Mouse (Mus musculus): ENCODE results near the gene Pitpnm1. TPM values are rescaled to one million over a fixed set of nuclear protein-coding genes. Genes with fewer than 3 reads are reported as not detected.

Pitpnm1 gene
- polyA plus RNA-seq, 1 experiment from 2014 or later: 109 TPM

DNA sequence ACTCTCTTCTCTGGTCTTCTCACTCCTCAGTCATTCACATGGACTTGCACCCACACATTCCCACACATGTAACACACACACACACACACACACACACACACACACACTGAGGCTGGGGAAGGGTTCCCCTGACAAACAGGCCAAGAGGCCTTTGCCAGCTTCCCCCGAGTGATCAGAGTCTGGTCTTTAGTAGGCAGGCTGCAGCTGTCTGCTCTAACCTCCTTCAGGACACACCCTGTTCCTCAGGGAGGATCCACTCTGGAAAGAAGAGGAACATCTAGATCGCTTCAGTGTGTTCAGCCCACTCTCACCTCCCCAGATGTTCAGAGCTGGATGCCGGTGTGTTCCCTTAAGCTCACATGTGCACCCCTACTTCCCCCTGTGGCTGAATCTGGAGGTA, 5.5 kb upstream of the Pitpnm1 start:
- no peak for DNase-seq (ENCODE audit: low read depth, low spot score)
- in situ Hi-C loops (cut with MboI; ENCODE audit: low pct_unique_long_range_greater_than_20kb): no loop called here
- CTCF ChIA-PET: interaction anchor here (1.7 kb wide), 1 partner anchor 9 kb away, joined by 4 read pairs; no protein-coding TSS in a partner anchor
- H3K27me3 ChIP-seq: peaks cover 2% of the 10 kb centered on the region
- no peak for TF ChIP-seq CTCF (IDR thresholded peaks at IDR 0.05)
- no peak for ATAC-seq
- POLR2A ChIA-PET: no interaction called here

DNA sequence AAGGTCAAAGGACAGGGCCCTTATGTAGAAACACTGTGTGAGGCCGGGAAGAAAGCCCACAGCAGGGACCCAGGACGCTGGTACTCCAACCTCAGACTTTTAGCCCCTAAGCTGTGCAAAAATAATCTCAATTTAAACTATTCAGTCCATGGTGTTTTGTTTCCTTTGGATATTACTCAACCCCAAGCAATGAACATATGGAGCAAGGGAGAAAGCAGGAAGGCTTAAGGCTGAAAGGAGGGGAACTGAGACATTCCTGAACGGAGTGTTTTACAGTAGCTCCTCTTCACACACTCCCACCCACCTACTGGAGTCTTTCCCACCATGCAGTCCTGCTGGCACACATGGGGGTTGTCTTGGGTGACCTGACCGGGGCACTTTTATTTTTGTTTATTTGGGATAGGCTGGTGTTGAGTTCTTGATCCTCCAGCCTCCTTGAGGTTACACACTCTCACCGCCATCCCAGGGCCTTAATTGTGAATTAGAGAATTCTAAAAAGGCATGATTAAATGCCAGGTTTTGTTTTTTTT, 5.0 kb upstream of the Pitpnm1 start:
- ATAC-seq (no peak), DNase-seq (ENCODE audit: low read depth, low spot score) (no peak)
- POLR2A ChIA-PET: interaction anchor here (1.1 kb wide), 1 partner anchor 68 kb away, joined by 6 read pairs; the partner anchor contains the start of gene Rps6kb2
- TF ChIP-seq CTCF (IDR thresholded peaks at IDR 0.05): no peak
- CTCF ChIA-PET: interaction anchor here (1.7 kb wide), 1 partner anchor 9 kb away, joined by 4 read pairs; no protein-coding TSS in a partner anchor
- in situ Hi-C loops (cut with MboI; ENCODE audit: low pct_unique_long_range_greater_than_20kb): no loop called here
- H3K27me3 ChIP-seq: no peaks in the 10 kb centered on the region

DNA sequence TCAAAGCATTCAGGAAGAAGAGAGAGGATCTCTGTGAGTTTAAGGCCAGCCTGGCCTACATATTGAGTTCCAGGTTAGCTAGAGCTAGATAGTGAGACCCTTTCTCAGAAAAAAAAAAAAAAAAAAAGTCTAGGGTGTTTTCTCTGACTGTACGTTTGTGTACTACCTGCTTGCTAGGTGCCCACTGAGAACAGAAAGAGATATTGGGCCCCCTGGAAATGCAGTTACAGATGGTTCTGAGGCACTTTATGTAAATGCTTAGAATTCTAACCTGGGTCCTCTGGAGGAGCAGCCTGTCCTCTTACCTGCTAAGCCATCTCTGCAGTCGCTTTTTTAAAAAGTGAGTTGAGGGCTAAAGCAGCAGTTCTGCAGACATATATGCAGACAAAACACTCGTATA, 4.0 kb upstream of the Pitpnm1 start:
- POLR2A ChIA-PET: interaction anchor here (1.1 kb wide), 1 partner anchor 67 kb away, joined by 6 read pairs; the partner anchor contains the start of gene Rps6kb2
- DNase-seq (ENCODE audit: low read depth, low spot score) (no peak), ATAC-seq (no peak)
- in situ Hi-C loops (cut with MboI; ENCODE audit: low pct_unique_long_range_greater_than_20kb): no loop called here
- CTCF ChIA-PET: no interaction called here
- H3K27me3 ChIP-seq: no peaks in the 10 kb centered on the region
- TF ChIP-seq CTCF (IDR thresholded peaks at IDR 0.05): no peak

DNA sequence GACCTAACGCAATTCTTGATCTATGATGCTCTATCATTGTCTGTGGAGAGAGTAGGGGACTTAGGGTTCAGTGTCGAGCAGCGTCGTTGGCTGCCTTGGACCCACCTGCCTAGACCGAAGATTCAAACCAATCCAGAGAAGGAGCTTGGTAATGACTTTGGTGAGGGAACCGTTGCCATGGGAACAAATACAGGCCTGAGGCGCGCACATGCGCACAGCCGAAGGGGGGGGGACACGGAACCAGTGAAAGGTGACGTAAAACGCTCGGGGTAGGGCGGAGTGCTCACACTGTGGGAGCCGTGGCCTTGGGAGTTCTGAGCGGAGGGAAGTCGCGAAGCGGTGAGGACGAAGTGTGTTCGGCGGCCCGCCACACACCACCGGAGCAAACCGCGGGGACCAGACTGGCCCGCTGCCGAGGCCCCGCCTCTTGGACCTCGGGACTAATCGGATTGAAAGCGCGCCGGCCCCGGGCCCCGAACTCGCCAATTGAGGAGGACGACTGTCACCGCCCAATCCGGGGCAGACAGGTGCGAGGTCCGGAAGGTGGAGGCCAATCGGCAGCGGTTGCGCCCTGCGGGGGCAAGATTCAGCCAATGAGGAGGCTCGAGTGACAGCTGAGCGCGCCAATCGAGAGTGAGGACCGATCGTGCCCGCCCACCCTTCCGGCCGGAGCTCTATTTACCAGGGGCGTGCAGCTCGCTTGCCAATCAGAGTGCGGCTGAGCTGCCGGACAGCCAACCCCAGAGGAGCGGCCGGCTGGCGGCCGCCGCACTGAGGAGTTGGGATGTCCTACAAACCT, 3.0 kb upstream of the Pitpnm1 start, which contains the start of gene Cdk2ap2:
Cdk2ap2 (plus strand) TSS at position 541 of the 799 bp plus-strand sequence.
- ChIA-PET POLR2A (interaction anchor here (1.0 to 1.7 kb wide), 4 partner anchors 30 to 131 kb away, joined by 3 to 4 read pairs (median 3); partner anchors contain the start of genes AC109138.7 and Clcf1), CTCF (interaction anchor here (1.1 to 1.5 kb wide), 5 partner anchors 13 to 132 kb away, joined by 3 to 6 read pairs (median 3); no protein-coding TSS in a partner anchor)
- H3K27me3 ChIP-seq: no peaks in the 10 kb centered on the region
- in situ Hi-C loops (cut with MboI; ENCODE audit: low pct_unique_long_range_greater_than_20kb): no loop called here
- peak; percentile 88 for ATAC-seq
- no peak for TF ChIP-seq CTCF (IDR thresholded peaks at IDR 0.05)
- DNase-seq (ENCODE audit: low read depth, low spot score): peak; percentile 97

DNA sequence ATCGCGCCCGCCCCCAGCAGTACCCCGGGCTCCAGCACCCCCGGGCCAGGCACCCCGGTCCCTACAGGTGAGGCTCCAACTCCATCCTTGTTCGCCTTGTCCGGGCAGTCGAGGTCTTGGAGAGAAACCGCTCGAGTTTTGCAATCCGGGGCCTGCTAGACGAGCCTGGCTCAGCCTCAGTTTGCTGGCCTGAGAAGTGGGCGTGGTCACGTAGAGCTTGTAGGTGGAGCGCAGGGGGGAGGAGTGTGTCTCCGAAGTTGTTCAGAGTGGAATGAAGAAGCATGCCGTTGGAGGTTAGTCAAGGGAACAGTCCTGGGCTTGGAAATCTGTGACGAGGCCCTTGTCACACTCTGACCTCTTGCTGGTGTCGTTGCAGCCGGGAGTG, 2.4 kb upstream of the Pitpnm1 start:
- POLR2A ChIA-PET: interaction anchor here (1.0 to 1.7 kb wide), 4 partner anchors 29 to 131 kb away, joined by 3 to 4 read pairs (median 3); partner anchors contain the start of genes AC109138.7 and Clcf1
- TF ChIP-seq CTCF (IDR thresholded peaks at IDR 0.05): no peak

DNA sequence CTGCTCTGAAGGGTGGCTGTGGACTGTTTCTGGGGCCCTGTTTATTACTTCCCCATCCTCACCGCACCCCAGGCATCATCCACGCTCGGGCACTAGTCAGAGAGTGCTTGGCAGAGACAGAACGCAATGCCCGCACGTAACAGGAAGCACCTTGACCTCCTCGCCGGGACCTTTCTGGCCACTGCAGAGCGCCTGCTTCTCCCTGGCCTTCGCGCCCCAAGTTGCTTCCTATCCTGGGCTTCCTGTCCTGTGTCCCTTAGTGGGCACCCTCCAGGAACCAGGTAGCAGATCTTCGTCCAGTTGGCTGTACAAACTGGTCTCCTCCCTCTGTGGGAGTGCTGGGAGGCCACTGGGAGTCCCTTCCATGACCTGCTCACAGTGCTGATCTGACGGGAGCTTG, 1.4 kb upstream of the Pitpnm1 start:
- ATAC-seq: no peak
- in situ Hi-C loops (cut with MboI; ENCODE audit: low pct_unique_long_range_greater_than_20kb): no loop called here
- no peaks in the 10 kb centered on the region for H3K27me3 ChIP-seq
- POLR2A ChIA-PET: interaction anchor here (0.7 to 1.5 kb wide), 6 partner anchors 15 to 130 kb away, joined by 3 to 5 read pairs (median 4); no protein-coding TSS in a partner anchor
- CTCF ChIA-PET: interaction anchor here (0.6 to 2.1 kb wide), 10 partner anchors 16 to 109 kb away, joined by 3 to 11 read pairs (median 4); partner anchors contain the start of gene Rad9a
- no peak for DNase-seq (ENCODE audit: low read depth, low spot score)
- no peak for TF ChIP-seq CTCF (IDR thresholded peaks at IDR 0.05)

More for the DNA sequence above, 2.4 kb upstream of the Pitpnm1 start:
- ATAC-seq: peak; percentile 27
- no peak for DNase-seq (ENCODE audit: low read depth, low spot score)
- CTCF ChIA-PET: interaction anchor here (1.1 to 1.5 kb wide), 3 partner anchors 28 to 131 kb away, joined by 3 to 6 read pairs (median 3); no protein-coding TSS in a partner anchor
- no peaks in the 10 kb centered on the region for H3K27me3 ChIP-seq
- in situ Hi-C loops (cut with MboI; ENCODE audit: low pct_unique_long_range_greater_than_20kb): no loop called here

DNA sequence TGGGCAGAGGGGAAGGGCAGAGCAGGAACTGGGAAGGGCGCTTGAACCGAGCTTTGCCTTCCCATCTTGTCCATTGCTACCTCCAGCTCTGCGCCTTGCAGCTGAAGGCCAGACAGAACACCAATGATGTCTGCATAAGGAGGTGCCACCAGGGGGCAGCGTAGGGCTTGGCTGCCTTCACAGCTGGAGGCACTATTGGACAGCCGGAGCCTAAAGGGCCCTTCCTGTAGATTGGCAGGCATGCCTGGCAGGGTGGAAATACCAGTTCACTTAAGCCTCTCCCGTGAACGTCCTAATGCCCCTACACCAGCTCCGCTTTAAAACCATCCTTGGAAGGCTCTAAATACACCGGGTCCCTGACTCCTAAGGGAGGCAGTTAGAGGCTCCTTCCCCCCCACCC, 742 bp upstream of the Pitpnm1 start:
- ATAC-seq: no peak
- no peaks in the 10 kb centered on the region for H3K27me3 ChIP-seq
- POLR2A ChIA-PET: interaction anchor here (0.6 to 1.5 kb wide), 6 partner anchors 14 to 211 kb away, joined by 3 to 5 read pairs (median 4); partner anchors contain the start of gene Rad9a
- CTCF ChIA-PET: interaction anchor here (0.6 to 2.1 kb wide), 10 partner anchors 16 to 108 kb away, joined by 3 to 11 read pairs (median 4); partner anchors contain the start of gene Rad9a
- in situ Hi-C loops (cut with MboI; ENCODE audit: low pct_unique_long_range_greater_than_20kb): no loop called here
- TF ChIP-seq CTCF (IDR thresholded peaks at IDR 0.05): no peak
- DNase-seq (ENCODE audit: low read depth, low spot score): no peak

DNA sequence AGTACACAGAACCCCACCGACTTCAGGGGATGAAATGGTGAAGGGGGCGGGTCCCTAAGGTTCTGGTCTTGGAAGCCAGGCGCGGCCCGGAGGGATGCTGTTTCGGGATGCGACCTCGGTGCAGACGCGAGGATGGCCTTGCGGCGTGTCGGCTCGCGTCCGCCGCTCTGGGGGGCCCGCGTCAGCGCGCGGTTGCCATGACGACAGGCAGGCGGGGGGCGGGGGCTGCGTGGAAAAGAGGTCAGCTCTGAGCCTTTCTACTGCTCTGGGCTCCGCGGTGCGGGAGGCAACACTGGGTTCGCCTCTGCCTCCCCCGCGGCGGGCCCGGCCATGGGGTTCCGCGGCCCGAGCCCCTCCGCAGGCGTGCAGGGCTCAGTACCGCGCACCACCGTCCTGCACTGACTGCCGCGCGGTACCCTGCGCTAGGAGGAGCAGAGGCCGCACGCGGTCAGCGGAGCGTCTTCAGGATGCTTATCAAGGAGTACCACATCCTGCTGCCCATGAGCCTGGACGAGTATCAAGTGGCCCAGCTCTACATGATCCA, 992 bp downstream of the Pitpnm1 start:
- H3K27me3 ChIP-seq: no peaks in the 10 kb centered on the region
- in situ Hi-C loops (cut with MboI; ENCODE audit: low pct_unique_long_range_greater_than_20kb): no loop called here
- no peak for ATAC-seq
- ChIA-PET CTCF (no interaction called here), POLR2A (no interaction called here)
- DNase-seq (ENCODE audit: low read depth, low spot score): no peak
- TF ChIP-seq CTCF (IDR thresholded peaks at IDR 0.05): no peak

DNA sequence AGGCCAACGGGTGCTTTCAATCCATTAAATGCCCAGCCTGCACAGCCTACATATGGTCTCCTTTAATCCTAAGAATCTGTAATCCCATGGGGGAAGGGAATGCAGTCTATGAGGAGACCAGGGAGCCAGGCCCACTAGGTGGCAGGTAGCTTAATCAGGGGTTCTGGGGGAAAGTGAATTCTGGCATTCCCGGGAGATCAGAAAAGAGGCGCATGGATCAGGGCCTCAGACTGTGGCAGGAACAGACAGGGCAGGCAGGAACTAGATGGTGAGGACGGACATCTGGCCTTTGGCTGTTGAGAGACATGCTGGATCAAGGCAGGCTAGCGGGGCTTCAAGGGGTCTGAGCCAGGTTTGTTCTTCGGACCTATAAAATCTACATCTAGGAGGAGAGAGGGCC, 1.7 kb downstream of the Pitpnm1 start:
- DNase-seq (ENCODE audit: low read depth, low spot score) (no peak), ATAC-seq (no peak)
- H3K27me3 ChIP-seq: no peaks in the 10 kb centered on the region
- CTCF ChIA-PET: interaction anchor here (1.3 kb wide), 1 partner anchor 53 kb away, joined by 3 read pairs; no protein-coding TSS in a partner anchor
- no peak for TF ChIP-seq CTCF (IDR thresholded peaks at IDR 0.05)
- in situ Hi-C loops (cut with MboI; ENCODE audit: low pct_unique_long_range_greater_than_20kb): no loop called here
- POLR2A ChIA-PET: no interaction called here

DNA sequence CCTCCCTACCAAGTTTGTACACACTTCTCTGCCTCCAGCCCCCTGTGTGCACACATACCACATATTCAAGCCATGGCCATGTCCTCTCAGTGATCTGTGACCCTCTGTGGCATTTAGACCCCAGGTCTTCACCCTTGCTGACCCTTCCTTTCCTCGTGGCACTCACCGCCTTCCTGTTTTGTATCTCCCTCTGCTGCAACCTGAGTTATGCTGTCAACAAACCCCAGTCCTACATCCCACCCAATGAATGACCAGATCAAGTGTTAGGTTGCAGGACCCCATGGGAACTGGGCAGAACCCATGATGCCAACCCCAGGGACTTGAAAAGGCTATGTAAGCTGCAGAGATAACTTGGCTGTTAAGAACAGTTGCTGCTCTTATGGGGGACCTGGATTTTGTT, 2.3 kb downstream of the Pitpnm1 start:
- no peaks in the 10 kb centered on the region for H3K27me3 ChIP-seq
- DNase-seq (ENCODE audit: low read depth, low spot score) (no peak), ATAC-seq (no peak)
- TF ChIP-seq CTCF (IDR thresholded peaks at IDR 0.05): no peak
- in situ Hi-C loops (cut with MboI; ENCODE audit: low pct_unique_long_range_greater_than_20kb): no loop called here
- POLR2A ChIA-PET: no interaction called here
- CTCF ChIA-PET: interaction anchor here (1.3 kb wide), 1 partner anchor 54 kb away, joined by 3 read pairs; no protein-coding TSS in a partner anchor

All from Patski (cell line).